Mouse (Mus musculus): ENCODE results near the gene Atxn1. TPM values are rescaled to one million over a fixed set of nuclear protein-coding genes. Genes with fewer than 3 reads are reported as not detected.
A peak's percentile ranks its signal among the peaks of the same experiment; 100 is the strongest.

The Atxn1 gene
- 9.2 and 34.9 TPM in 2 replicates for polyA plus RNA-seq (2012; rRNA removed)

- H3K27me3 ChIP-seq (ENCODE audit: control insufficient read depth, insufficient read depth, low read length), result no peaks in the 10 kb centered on the region
- peak within 1 kb of the TSS; percentile 98 for H3K4me3 ChIP-seq (ENCODE audit: low read depth, low read length)
- peaks cover 7% of the 10 kb centered on the region for H3K4me1 ChIP-seq (ENCODE audit: control insufficient read depth, insufficient read depth, insufficient read length, low read length)
- WGBS, result under 1% methylated on average over 52 of the region's 53 CpGs
- H3K36me3 ChIP-seq (ENCODE audit: control insufficient read depth, insufficient read depth, low read length), result no peaks in the 10 kb centered on the region
- peak; percentile 31; the same call in 1 of the 2 replicates for TF ChIP-seq POLR2A (IDR thresholded peaks at IDR 0.05; ENCODE audit: low read depth, low read length)
- no peak; the same call in 1 of the 2 replicates for TF ChIP-seq CTCF (IDR thresholded peaks at IDR 0.05; ENCODE audit: extremely low read depth, insufficient read length, insufficient replicate concordance, low read depth, low read length)
- H3K27ac ChIP-seq (ENCODE audit: insufficient read depth, low read depth, low read length), result peak within 1 kb of the TSS; percentile 99
Measured at GRCm38 (mm10) chr13:45964853-45965593, at the start of gene Atxn1. Atxn1 (minus strand) TSS chr13:45965008.

DNA sequence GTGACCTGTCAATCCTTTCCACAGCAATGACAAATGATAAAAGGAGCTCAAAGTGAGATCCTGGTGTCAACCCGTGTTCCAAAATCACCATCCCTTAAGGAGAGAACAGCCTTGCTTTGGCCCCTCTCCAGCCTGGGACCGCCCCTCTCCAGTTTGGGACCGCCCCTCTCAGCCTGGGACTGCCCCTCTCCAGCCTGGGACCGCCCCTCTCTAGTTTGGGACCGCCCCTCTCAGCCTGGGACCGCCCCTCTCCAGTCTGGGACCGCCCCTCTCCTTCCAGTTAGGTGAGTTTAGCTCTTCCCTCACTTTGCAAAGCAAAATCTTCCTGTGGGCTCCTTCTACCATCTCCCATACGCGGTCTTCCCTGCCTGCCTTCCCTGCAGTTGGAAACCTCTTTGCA, 46.4 kb upstream of the Atxn1 start:
- TF ChIP-seq POLR2A (IDR thresholded peaks at IDR 0.05; ENCODE audit: low read depth, low read length) (no peak), CTCF (IDR thresholded peaks at IDR 0.05; ENCODE audit: extremely low read depth, insufficient read length, insufficient replicate concordance, low read depth, low read length) (no peak)
- 35% methylated on average over 9 of the region's 9 CpGs for WGBS
- Histone ChIP-seq H3K4me1 (ENCODE audit: control insufficient read depth, insufficient read depth, insufficient read length, low read length) (no peaks in the 10 kb centered on the region), H3K27me3 (ENCODE audit: control insufficient read depth, insufficient read depth, low read length) (peaks cover 7% of the 10 kb centered on the region; the same call in 1 of the 2 replicates), H3K36me3 (ENCODE audit: control insufficient read depth, insufficient read depth, low read length) (no peaks in the 10 kb centered on the region), H3K27ac (ENCODE audit: insufficient read depth, low read depth, low read length) (no peak overlapping the region), H3K4me3 (ENCODE audit: low read depth, low read length) (no peak overlapping the region)

GRCm38 (mm10) chr13:46010075-46010474, 45.3 kb upstream of the Atxn1 start:
- H3K36me3 ChIP-seq (ENCODE audit: control insufficient read depth, insufficient read depth, low read length), result no peaks in the 10 kb centered on the region
- no peak overlapping the region for H3K27ac ChIP-seq (ENCODE audit: insufficient read depth, low read depth, low read length)
- no peak for TF ChIP-seq POLR2A (IDR thresholded peaks at IDR 0.05; ENCODE audit: low read depth, low read length)
- no peak for TF ChIP-seq CTCF (IDR thresholded peaks at IDR 0.05; ENCODE audit: extremely low read depth, insufficient read length, insufficient replicate concordance, low read depth, low read length)
- 81% methylated on average over 12 of the region's 12 CpGs for WGBS
- H3K27me3 ChIP-seq (ENCODE audit: control insufficient read depth, insufficient read depth, low read length), result peaks cover 7% of the 10 kb centered on the region; the same call in 1 of the 2 replicates
- H3K4me1 ChIP-seq (ENCODE audit: control insufficient read depth, insufficient read depth, insufficient read length, low read length), result no peaks in the 10 kb centered on the region
- H3K4me3 ChIP-seq (ENCODE audit: low read depth, low read length), result no peak overlapping the region

GRCm38 (mm10) chr13:46008831-46009666, 44.2 kb upstream of the Atxn1 start:
- no peak overlapping the region for H3K4me3 ChIP-seq (ENCODE audit: low read depth, low read length)
- WGBS, result 12% methylated on average over 30 of the region's 30 CpGs

GRCm38 (mm10) chr13:46006211-46007102, 41.6 kb upstream of the Atxn1 start:
- H3K27ac ChIP-seq (ENCODE audit: insufficient read depth, low read depth, low read length), result no peak overlapping the region
- no peaks in the 10 kb centered on the region for H3K4me1 ChIP-seq (ENCODE audit: control insufficient read depth, insufficient read depth, insufficient read length, low read length)
- TF ChIP-seq POLR2A (IDR thresholded peaks at IDR 0.05; ENCODE audit: low read depth, low read length) (no peak), CTCF (IDR thresholded peaks at IDR 0.05; ENCODE audit: extremely low read depth, insufficient read length, insufficient replicate concordance, low read depth, low read length) (no peak)
- H3K36me3 ChIP-seq (ENCODE audit: control insufficient read depth, insufficient read depth, low read length), result no peaks in the 10 kb centered on the region
- 15% methylated on average over 4 of the region's 4 CpGs for WGBS
- peaks cover 7% of the 10 kb centered on the region; the same call in 1 of the 2 replicates for H3K27me3 ChIP-seq (ENCODE audit: control insufficient read depth, insufficient read depth, low read length)
- H3K4me3 ChIP-seq (ENCODE audit: low read depth, low read length), result no peak overlapping the region

More at GRCm38 (mm10) chr13:46008831-46009666, 44.2 kb upstream of the Atxn1 start:
- H3K27ac ChIP-seq (ENCODE audit: insufficient read depth, low read depth, low read length), result no peak overlapping the region
- H3K4me1 ChIP-seq (ENCODE audit: control insufficient read depth, insufficient read depth, insufficient read length, low read length), result no peaks in the 10 kb centered on the region
- peaks cover 7% of the 10 kb centered on the region; the same call in 1 of the 2 replicates for H3K27me3 ChIP-seq (ENCODE audit: control insufficient read depth, insufficient read depth, low read length)
- TF ChIP-seq CTCF (IDR thresholded peaks at IDR 0.05; ENCODE audit: extremely low read depth, insufficient read length, insufficient replicate concordance, low read depth, low read length) (no peak), POLR2A (IDR thresholded peaks at IDR 0.05; ENCODE audit: low read depth, low read length) (no peak)
- no peaks in the 10 kb centered on the region for H3K36me3 ChIP-seq (ENCODE audit: control insufficient read depth, insufficient read depth, low read length)

DNA sequence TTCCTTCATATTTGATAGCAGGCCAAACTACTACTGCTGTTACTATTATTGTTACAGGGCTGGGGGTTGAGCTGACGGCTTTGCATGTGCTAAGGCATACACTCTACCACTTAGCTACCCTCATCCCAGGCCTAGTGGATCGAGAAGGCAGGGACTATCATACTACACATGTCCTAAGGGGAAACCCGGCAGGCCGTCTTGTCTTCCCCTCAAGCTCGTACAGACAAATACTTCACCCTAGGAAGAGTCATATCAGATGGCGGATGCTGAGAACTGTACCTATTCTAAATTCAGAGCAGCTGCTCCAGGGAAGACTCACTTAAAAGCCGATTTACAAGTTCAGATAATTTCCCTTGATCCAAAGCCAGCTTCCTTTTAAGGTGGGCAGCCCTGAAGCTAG, 40.8 kb upstream of the Atxn1 start:
- Histone ChIP-seq H3K27me3 (ENCODE audit: control insufficient read depth, insufficient read depth, low read length) (peaks cover 7% of the 10 kb centered on the region; the same call in 1 of the 2 replicates), H3K27ac (ENCODE audit: insufficient read depth, low read depth, low read length) (no peak overlapping the region), H3K36me3 (ENCODE audit: control insufficient read depth, insufficient read depth, low read length) (no peaks in the 10 kb centered on the region), H3K4me3 (ENCODE audit: low read depth, low read length) (no peak overlapping the region), H3K4me1 (ENCODE audit: control insufficient read depth, insufficient read depth, insufficient read length, low read length) (no peaks in the 10 kb centered on the region)
- no peak for TF ChIP-seq POLR2A (IDR thresholded peaks at IDR 0.05; ENCODE audit: low read depth, low read length)
- TF ChIP-seq CTCF (IDR thresholded peaks at IDR 0.05; ENCODE audit: extremely low read depth, insufficient read length, insufficient replicate concordance, low read depth, low read length), result no peak
- WGBS, result 74% methylated on average over 7 of the region's 7 CpGs
